Mouse (Mus musculus): ENCODE data around the gene Grifin.

Gene Grifin

GRCm38 (mm10) chr5:140564896-140565295 lies at the start of gene Grifin:
Gene Grifin (minus strand): TSS chr5:140565071.
- no peak for DNase-seq (ENCODE audit: low read depth)

DNA sequence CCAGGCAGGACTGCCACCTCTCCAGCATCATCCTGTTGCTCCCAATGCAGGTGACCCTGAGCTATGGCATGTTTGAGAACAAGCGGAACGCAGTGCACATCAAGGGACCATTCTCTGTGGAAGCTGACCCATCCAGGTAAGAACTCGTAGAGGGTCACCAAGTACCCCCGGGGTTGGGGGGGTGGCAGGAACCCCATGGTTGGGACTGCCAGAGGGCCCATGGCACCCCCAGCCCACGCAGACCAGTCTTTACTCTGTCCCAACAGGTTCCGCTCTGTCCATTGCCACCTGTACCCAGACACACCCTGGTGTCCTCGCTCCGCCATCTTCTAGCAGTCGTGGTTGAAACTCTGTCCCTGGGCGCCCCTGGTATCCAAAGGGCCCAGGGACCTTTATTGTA lies 49.3 kb upstream of the Grifin start:
- no peak for DNase-seq (ENCODE audit: low read depth)

- no peak for DNase-seq (ENCODE audit: low read depth)
These were observed 47.3 kb upstream of the Grifin start for GRCm38 (mm10) chr5:140612191-140612590.

GRCm38 (mm10) chr5:140611611-140612185 lies 46.8 kb upstream of the Grifin start:
- no peak for DNase-seq (ENCODE audit: low read depth)

DNA sequence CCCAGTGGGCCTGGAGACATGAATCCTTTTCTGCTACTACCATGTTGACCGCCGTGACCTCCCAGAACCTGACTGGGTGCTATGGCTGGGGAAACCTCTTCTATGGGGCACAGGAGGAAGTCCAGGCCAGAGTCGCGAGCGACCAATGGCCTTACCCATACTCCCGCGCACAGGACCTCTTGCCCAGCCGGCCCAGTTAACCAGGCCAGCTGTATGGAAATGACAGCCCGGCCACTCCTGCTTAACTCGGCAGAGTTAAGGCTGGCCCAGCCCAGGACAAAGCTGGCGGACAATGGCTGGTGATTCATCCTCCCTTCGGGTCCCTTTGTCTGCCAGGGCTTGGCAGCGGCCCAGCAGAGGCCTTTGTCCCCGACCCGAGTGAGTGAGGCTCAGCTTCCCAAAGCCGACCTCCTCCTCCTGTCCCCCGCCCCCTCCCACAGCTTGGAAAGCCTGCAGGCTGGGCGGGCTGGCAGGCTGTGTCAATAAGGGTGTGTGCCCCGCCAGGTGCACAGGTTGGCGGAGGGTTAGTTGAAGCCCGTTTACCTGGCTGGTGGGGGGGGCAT lies 46.2 kb upstream of the Grifin start:
- no peak for DNase-seq (ENCODE audit: low read depth)

GRCm38 (mm10) chr5:140610273-140611011 lies 45.6 kb upstream of the Grifin start:
- no peak for DNase-seq (ENCODE audit: low read depth)

DNA sequence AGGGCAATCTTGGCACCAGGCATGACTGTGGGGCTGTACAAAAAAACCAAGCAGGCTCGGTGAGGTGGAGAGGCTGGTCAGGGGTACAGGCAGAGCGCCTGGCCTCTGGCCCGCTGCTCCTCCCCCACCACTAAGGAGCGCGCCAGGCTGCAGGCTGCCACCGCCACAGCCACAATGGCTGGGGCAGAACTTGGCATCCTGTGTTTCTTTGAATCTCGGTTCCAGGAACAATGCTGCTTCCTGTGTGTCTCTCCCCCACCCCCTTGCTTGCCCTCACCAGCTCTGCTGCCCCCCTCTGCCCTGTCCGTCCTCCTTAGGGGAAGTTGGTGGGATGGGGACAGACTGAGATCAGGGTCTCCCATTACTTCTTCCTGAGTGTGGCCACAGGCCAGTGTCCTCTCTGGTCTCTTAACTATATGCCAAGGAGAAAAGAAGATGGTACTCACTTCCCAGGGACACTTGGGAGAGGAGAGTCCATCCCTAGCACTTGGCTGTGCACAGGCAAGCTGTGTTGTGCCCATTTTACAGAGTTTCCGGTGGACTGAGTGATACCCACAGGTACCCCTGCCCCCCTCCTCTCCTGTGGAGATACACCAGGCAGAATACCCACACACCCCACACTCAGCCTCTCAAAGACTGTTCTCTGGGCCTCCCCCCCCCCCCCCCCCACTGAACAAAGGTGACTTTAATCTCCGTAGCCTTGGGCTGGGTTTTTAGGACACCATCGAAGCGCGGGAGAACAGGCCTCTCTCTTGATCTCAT lies 44.8 kb upstream of the Grifin start:
- no peak for DNase-seq (ENCODE audit: low read depth)

- DNase-seq (ENCODE audit: low read depth): no peak
These were observed 43.8 kb upstream of the Grifin start for GRCm38 (mm10) chr5:140608634-140609015.

DNA sequence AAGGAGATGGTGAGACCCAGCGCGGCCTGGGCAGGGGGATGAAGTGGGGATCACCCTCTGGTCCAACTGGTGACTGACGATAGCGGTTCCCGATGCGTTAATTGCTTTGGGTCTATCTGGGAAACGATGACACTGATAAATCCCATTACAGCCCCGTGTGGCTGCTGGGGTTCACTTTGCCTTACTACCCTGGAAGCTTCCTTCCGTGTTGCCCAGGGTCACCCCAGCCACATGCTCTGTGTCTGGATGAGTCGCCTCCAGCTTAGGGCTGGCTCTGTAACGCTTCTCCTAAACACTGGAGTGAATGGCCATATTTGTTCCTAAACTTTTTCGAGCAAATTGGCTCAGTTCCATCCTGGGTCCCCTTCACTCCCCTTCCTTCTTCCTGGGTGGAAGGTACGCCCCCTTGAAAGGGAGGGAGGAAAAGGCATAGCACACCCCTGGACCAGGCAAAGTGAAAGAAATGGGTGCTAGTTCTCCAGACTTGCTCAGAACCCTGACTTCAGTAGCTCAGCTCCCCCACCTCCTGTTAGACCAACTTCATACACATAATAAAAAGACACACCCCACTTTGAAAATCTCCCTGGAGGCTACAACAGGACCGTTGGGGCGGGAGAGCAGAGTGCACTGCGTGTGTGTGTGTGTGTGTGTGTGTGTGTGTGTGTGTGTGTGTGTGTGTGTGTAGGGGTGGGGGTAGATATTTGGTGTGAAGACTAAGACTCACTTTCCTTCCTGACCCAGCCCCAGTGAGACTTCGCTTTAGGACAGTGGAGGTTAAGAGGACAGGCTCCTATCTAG lies 43.2 kb upstream of the Grifin start:
- peak; percentile 54 for DNase-seq (ENCODE audit: low read depth)

- DNase-seq (ENCODE audit: low read depth): peak; percentile 92
These were observed 42.3 kb upstream of the Grifin start, which contains the start of gene Lfng for GRCm38 (mm10) chr5:140607001-140607835. Gene Lfng (plus strand): TSS chr5:140607320.

- no peak for DNase-seq (ENCODE audit: low read depth)
These were observed 41.5 kb upstream of the Grifin start for GRCm38 (mm10) chr5:140606386-140606785.

DNA sequence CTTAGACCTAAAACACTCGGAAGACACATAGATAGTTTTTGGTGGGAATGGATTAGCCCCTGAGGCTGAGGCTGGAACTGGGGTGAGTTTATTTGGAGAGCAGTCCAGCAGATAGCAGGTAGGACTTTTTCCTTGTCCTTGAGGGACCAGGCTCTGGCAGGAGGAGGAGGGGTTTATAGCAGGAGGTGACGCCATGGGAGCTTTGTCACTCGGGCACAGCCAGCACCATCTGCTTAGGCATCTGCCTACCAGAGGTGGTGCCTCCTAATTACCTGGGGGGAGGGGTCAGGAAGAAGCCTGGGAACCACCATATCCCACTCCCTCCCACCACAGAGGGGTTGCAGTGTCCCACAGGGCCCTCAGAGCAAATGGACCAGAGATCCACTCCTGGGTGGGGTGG lies 40.4 kb upstream of the Grifin start:
- no peak for DNase-seq (ENCODE audit: low read depth)

DNA sequence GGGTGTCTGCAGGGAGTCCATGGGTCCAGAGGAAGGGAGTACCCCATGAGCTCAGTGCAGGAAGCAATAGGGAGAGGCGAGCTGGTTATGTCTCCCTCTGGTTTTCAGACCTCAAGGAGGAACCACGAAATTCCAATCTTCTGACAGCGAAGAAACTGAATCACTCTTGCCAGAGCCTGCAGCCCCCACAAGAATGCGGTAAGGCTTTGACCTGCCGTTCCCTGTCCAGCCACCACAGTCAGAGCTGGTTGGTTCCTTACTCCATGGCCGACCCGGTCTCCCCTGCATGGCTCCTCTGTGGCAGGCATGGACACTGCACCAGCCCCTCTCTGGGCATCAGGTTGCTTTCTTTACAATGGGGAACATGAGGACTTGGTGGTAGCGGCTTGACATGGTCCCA lies 39.5 kb upstream of the Grifin start:
- DNase-seq (ENCODE audit: low read depth): no peak

DNA sequence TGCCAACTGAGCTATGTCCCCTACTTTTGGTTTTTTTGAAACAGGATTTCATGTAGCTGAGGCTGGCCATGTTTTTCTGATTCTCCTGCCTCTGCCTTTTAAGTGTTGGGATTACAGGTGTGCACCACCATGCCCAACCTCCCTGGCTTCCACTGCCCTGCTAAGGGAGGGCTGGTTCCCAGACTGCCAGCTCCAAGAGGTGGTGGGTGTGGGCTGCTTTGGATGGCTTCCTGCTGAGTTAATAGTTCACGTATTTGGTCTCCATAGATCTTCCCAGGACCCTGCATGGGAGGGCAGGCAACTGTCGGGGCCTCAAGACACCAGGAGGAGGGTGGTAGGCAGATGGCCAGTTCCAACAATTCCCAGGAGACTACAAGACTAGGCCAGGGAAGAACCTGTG lies 37.7 kb upstream of the Grifin start:
- DNase-seq (ENCODE audit: low read depth): no peak

GRCm38 (mm10) chr5:140601712-140602111 lies 36.8 kb upstream of the Grifin start:
- DNase-seq (ENCODE audit: low read depth): no peak

- DNase-seq (ENCODE audit: low read depth): no peak
These were observed 35.1 kb upstream of the Grifin start for GRCm38 (mm10) chr5:140599939-140600338.

DNA sequence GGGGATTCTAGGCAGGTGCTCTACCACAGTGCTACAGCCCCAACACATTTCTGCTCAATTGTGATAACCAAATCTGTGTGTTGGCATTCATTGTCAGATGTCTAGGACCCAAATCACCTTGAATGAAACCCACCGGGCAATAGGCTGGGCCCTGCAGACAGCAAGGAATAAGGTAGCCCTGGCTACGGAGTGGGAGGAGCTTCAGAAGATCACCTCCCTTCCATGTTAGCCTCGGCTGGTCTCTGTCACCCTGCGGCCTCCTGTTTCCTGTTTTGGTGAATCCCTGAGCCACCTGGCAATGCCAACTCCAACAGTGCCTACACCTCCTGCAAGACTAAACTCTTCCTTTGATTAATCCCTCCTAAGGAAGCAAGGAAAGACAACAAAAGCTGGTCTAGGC lies 32.9 kb upstream of the Grifin start:
- no peak for DNase-seq (ENCODE audit: low read depth)

GRCm38 (mm10) chr5:140596927-140597588 lies 32.2 kb upstream of the Grifin start:
- no peak for DNase-seq (ENCODE audit: low read depth)

DNA sequence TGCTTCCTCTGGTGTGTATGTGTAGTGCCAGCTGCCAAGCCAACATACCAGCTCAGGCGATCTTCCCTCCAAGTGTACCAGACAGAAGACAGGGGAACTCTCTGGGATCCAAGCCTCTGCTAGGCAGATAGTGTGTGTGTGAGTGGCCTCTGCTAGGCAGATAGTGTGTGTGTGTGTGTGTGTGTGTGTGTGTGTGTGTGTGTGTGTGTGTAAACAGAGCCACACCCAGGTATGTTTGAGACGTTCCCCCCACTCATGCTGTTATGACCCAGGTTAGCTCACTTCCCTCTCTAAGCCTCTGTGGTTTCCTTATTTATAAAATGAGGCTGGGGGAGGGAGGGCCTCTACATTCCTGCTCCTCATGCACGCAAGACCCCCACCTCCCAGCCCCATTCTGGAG lies 31.6 kb upstream of the Grifin start:
- no peak for DNase-seq (ENCODE audit: low read depth)

- no peak for DNase-seq (ENCODE audit: low read depth)
These were observed 30.0 kb upstream of the Grifin start for GRCm38 (mm10) chr5:140594846-140595245.
